Mouse (Mus musculus) stomach, embryonic 14.5 days (tissue): ENCODE measurements around the gene Mymx. TPM values are rescaled to one million over a fixed set of nuclear protein-coding genes. Genes with fewer than 3 reads are reported as not detected.

Source experiments
- ATAC-seq: fragments of 200-750 bp; cut with Nextera tagmentation; 2 replicates; pipeline ENCODE4 v1.8.0; 2017; ENCODE audit warnings: low read depth, moderate TSS enrichment; ENCODE audit not compliant: insufficient number of reproducible peaks, insufficient read depth, low FRiP score
- H3K27ac ChIP-seq: fragments of 300-500 bp; sonication (generic); 2 replicates; pipeline ENCODE4 v1.5.1; 2014; ENCODE audit warnings: mild to moderate bottlenecking, low read length, moderate library complexity, mixed read lengths
- H3K27me3 ChIP-seq: fragments of 300-500 bp; sonication (generic); 2 replicates; pipeline ENCODE4 v1.6.1; 2014; ENCODE audit warnings: low read length, control low read depth, mixed read lengths; ENCODE audit not compliant: control insufficient read depth, insufficient read depth
- H3K36me3 ChIP-seq: fragments of 300-500 bp; sonication (generic); 2 replicates; pipeline ENCODE4 v1.6.1; 2014; ENCODE audit warnings: mild to moderate bottlenecking, control low read depth, low read length, moderate library complexity, mixed read lengths; ENCODE audit not compliant: control insufficient read depth, insufficient read depth
- H3K4me1 ChIP-seq: fragments of 300-500 bp; sonication (generic); 2 replicates; pipeline ENCODE4 v1.6.1; 2014; ENCODE audit warnings: low read length, control low read depth, mixed read lengths; ENCODE audit not compliant: control insufficient read depth, insufficient read depth
- H3K4me2 ChIP-seq: fragments of 300-500 bp; sonication (generic); replicated peaks from 2 replicates; pipeline ENCODE4 v1.6.1; 2014; ENCODE audit warnings: low read depth, low read length, control low read depth
- H3K4me3 ChIP-seq: fragments of 300-500 bp; sonication (generic); 2 replicates; pipeline ENCODE4 v1.5.1; 2014; ENCODE audit warnings: low read depth, low read length, control low read depth
- H3K9ac ChIP-seq: fragments of 300-500 bp; sonication (generic); replicated peaks from 2 replicates; pipeline ENCODE4 v1.6.1; 2014; ENCODE audit warnings: low read depth, mild to moderate bottlenecking, control low read depth, low read length, moderate library complexity, mixed read lengths
- H3K9me3 ChIP-seq: fragments of 300-500 bp; sonication (generic); 2 replicates; pipeline ENCODE4 v1.6.1; 2016; ENCODE audit warnings: low read depth, low read length, control low read depth; ENCODE audit not compliant: control insufficient read depth
- WGBS: fragments of 180-500 bp; shearing (Covaris S2); extraction: QIAGEN DNeasy Blood & Tissue Kit; methylation state at CpG from one replicate; pipeline ENCODE4 v1.1.7; 2014; 5-methylcytosine and 5-hydroxymethylcytosine counted together
- polyA plus RNA-seq: library from polyadenylated mRNA; unstranded; fragments of >200 nt; fragmentation: Nextera tagmentation; extraction: Ambion mirVana; gene quantifications from 2 replicates; pipeline ENCODE4 v1.2.1, GENCODE M21; 2014

The Mymx gene
- polyA plus RNA-seq, 1 experiment from 2014 or later = 0.36 TPM

DNA sequence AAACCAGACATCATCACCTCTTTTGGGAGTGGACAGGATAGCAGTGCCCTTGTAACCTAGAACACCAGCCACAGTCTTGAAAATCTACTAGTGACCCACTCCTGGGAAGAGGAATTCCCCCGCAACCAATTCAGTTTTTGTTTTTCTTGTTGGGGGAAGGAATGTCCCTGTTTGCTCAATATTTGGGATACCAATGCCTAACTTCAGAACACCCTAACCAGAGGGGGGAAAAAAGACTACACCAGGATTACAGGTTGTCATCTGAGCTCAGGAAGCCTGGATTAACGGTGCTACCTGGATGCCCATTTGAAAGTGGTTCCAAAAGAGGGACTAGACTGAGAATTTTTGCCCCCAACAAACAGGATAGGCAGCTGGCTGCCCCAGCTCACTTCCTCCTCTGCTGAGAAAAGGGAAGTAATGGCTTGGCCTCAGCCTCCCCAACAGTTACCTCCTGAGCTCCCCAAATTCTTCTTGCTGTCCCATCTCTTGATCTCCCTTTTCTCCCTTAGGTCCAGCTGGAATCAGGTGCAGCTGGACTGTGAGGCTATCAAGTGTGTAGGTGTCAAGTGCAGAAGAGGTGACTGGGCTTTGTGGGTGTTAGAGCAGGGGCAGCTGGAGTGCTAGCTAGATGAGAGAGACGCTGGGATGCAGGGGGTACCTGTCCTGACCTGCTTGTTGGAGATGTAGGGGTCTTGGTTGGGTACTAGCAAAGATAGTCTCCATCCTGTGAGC, 45.2 kb downstream of the Mymx start:
- Histone ChIP-seq H3K36me3 (no peaks in the 10 kb centered on the region), H3K27ac (no peak overlapping the region), H3K4me2 (peak overlapping the region; percentile 97), H3K9me3 (no peaks in the 10 kb centered on the region), H3K4me1 (peaks cover 4% of the 10 kb centered on the region; the same call in 1 of the 2 replicates), H3K4me3 (peak overlapping the region; percentile 57; the same call in 1 of the 2 replicates), H3K9ac (no peak overlapping the region; the same call in 1 of the 2 replicates), H3K27me3 (no peaks in the 10 kb centered on the region)
- no peak for ATAC-seq
- WGBS = 63% methylated on average over 3 of the region's 3 CpGs

- Histone ChIP-seq H3K27me3 (no peaks in the 10 kb centered on the region), H3K4me1 (peaks cover 4% of the 10 kb centered on the region; the same call in 1 of the 2 replicates), H3K27ac (no peak overlapping the region), H3K9me3 (no peaks in the 10 kb centered on the region), H3K9ac (peak overlapping the region; percentile 39), H3K4me2 (peak overlapping the region; percentile 97), H3K36me3 (no peaks in the 10 kb centered on the region), H3K4me3 (peak overlapping the region; percentile 57)
- 2% methylated on average over 14 of the region's 14 CpGs for WGBS
- no peak for ATAC-seq
Measured at GRCm38 (mm10) chr17:45556107-45556489, 45.8 kb downstream of the Mymx start.

- Histone ChIP-seq H3K4me2 (peak within 1 kb of the TSS; percentile 97), H3K4me1 (peaks cover 4% of the 10 kb centered on the region; the same call in 1 of the 2 replicates), H3K27ac (no peak within 1 kb of the TSS), H3K9ac (peak within 1 kb of the TSS; percentile 39), H3K9me3 (no peaks in the 10 kb centered on the region), H3K36me3 (no peaks in the 10 kb centered on the region), H3K27me3 (no peaks in the 10 kb centered on the region), H3K4me3 (peak within 1 kb of the TSS; percentile 57)
- WGBS = under 1% methylated on average over 45 of the region's 45 CpGs
- peak; percentile 82 for ATAC-seq
Measured at GRCm38 (mm10) chr17:45555452-45556106, 46.3 kb downstream of the Mymx start, which contains the start of gene Nfkbie. Gene Nfkbie, plus strand, starts transcription at chr17:45555703.

DNA sequence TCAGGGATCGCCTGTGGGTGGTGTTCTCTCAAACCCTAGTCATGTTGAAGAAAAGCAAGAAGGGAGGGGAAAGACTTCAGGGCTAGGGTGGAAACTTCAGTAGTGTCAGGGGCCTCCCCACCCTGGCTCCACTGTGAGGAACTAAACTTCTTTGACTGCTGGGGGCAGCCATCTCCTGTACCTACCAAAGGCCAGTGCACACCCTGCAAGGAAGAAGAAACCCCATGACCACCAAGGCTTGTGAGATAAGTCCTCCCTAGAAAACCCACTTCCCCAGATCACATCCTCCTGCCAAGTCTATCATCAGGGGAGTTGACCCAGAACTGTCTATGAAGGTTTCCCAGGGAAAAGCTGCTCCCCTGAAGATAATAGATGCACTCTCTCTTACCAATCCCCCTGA, 47.5 kb downstream of the Mymx start:
- H3K4me1 ChIP-seq = peaks cover 8% of the 10 kb centered on the region; the same call in 1 of the 2 replicates
- no peaks in the 10 kb centered on the region for H3K36me3 ChIP-seq
- H3K4me3 ChIP-seq = no peak overlapping the region
- no peak for ATAC-seq
- no peak overlapping the region for H3K9ac ChIP-seq
- 32% methylated on average over 1 of the region's 1 CpGs for WGBS
- no peak overlapping the region for H3K27ac ChIP-seq
- H3K27me3 ChIP-seq = no peaks in the 10 kb centered on the region
- H3K9me3 ChIP-seq = no peaks in the 10 kb centered on the region
- H3K4me2 ChIP-seq = no peak overlapping the region

- Histone ChIP-seq H3K4me2 (no peak overlapping the region), H3K27ac (no peak overlapping the region), H3K27me3 (no peaks in the 10 kb centered on the region), H3K9ac (no peak overlapping the region), H3K4me1 (peaks cover 8% of the 10 kb centered on the region; the same call in 1 of the 2 replicates), H3K4me3 (no peak overlapping the region), H3K9me3 (no peaks in the 10 kb centered on the region), H3K36me3 (no peaks in the 10 kb centered on the region)
- no peak for ATAC-seq
- WGBS = 70% methylated on average over 3 of the region's 3 CpGs
Measured at GRCm38 (mm10) chr17:45553065-45553464, 48.8 kb downstream of the Mymx start.

- Histone ChIP-seq H3K9ac (no peak overlapping the region), H3K4me3 (no peak overlapping the region), H3K4me2 (no peak overlapping the region), H3K4me1 (peaks cover 4% of the 10 kb centered on the region; the same call in 1 of the 2 replicates), H3K27ac (no peak overlapping the region), H3K36me3 (no peaks in the 10 kb centered on the region), H3K27me3 (peaks cover 3% of the 10 kb centered on the region; the same call in 1 of the 2 replicates), H3K9me3 (no peaks in the 10 kb centered on the region)
- no peak for ATAC-seq
- 4% methylated on average over 8 of the region's 8 CpGs for WGBS
Measured at GRCm38 (mm10) chr17:45551816-45552451, 50.0 kb downstream of the Mymx start.

GRCm38 (mm10) chr17:45551249-45551796, 50.6 kb downstream of the Mymx start:
- no peak overlapping the region for H3K27ac ChIP-seq
- no peaks in the 10 kb centered on the region for H3K9me3 ChIP-seq
- ATAC-seq = no peak
- H3K4me2 ChIP-seq = no peak overlapping the region
- no peak overlapping the region for H3K9ac ChIP-seq
- peaks cover 9% of the 10 kb centered on the region; the same call in 1 of the 2 replicates for H3K27me3 ChIP-seq
- 60% methylated on average over 7 of the region's 7 CpGs for WGBS
- no peak overlapping the region for H3K4me3 ChIP-seq
- no peaks in the 10 kb centered on the region for H3K36me3 ChIP-seq
- 0 out of 2 replicates have a peak, but pooled peaks cover 4% of the 10 kb centered on the region for H3K4me1 ChIP-seq
